Mouse (Mus musculus) CH12.LX (cell line): ENCODE data around the gene Nme3. TPM values are rescaled to one million over a fixed set of nuclear protein-coding genes. Genes with fewer than 3 reads are reported as not detected.

Experiments
- DNase-seq: peaks from one replicate; pipeline ENCODE4 v3.0.0-alpha.2; 2013; ENCODE audit errors: extremely low read depth
- H3K27ac ChIP-seq: 2 replicates; pipeline ENCODE4 v1.5.1; 2012; ENCODE audit warnings: low read depth, mild to moderate bottlenecking, control low read depth, moderate library complexity; ENCODE audit not compliant: insufficient read depth
- H3K27me3 ChIP-seq: replicated peaks from 2 replicates; pipeline ENCODE3; 2012; ENCODE audit warnings: inconsistent platforms
- H3K36me3 ChIP-seq, 2 experiments: replicated peaks in 1 of 2; 2 replicates each; pipeline versions ENCODE3 to v1.6.1; 2012; ENCODE audit warnings: inconsistent platforms in 1 of 2, low read length in 1 of 2, mild to moderate bottlenecking in 1 of 2, mixed read lengths in 1 of 2, moderate library complexity in 1 of 2; ENCODE audit not compliant: control insufficient read depth in 1 of 2, insufficient read depth in 1 of 2
- H3K4me1 ChIP-seq, 2 experiments: 2 replicates each; pipeline ENCODE4 v1.6.1; 2012; ENCODE audit warnings: inconsistent platforms in 1 of 2, moderate library complexity in 1 of 2; ENCODE audit not compliant: insufficient read depth in 2 of 2, control insufficient read depth in 1 of 2
- H3K4me2 ChIP-seq: 2 replicates; pipeline ENCODE4 v1.6.1; 2012; ENCODE audit warnings: low read depth, mild to moderate bottlenecking, control low read depth; ENCODE audit not compliant: poor library complexity, insufficient read depth, severe bottlenecking
- H3K4me3 ChIP-seq, 3 experiments: fragments of 150-350 bp in 1 of 3; sonication (generic) in 1 of 3; replicated peaks in 1 of 3; 2 replicates each; pipeline versions ENCODE3 to v1.5.1; 2011 to 2012; ENCODE audit warnings: low read depth in 2 of 3, low read length in 2 of 3, mild to moderate bottlenecking in 2 of 3, moderate library complexity in 2 of 3, control low read depth in 1 of 3, improper control_type of control experiment in 1 of 3, inconsistent platforms in 1 of 3, mixed read lengths in 1 of 3; ENCODE audit not compliant: poor library complexity in 1 of 3
- H3K79me2 ChIP-seq: replicated peaks from 2 replicates; pipeline ENCODE4 v1.6.1; 2012; ENCODE audit warnings: mild to moderate bottlenecking, moderate library complexity; ENCODE audit not compliant: control insufficient read depth, poor library complexity, insufficient read depth, severe bottlenecking; ENCODE audit errors: extremely low read depth
- H3K9ac ChIP-seq: 2 replicates; pipeline ENCODE4 v1.6.1; 2012; ENCODE audit warnings: low read depth, mild to moderate bottlenecking, control low read depth, moderate library complexity; ENCODE audit not compliant: insufficient read depth
- H3K9me3 ChIP-seq: replicated peaks from 2 replicates; pipeline ENCODE3; 2012; ENCODE audit warnings: low read length, inconsistent platforms, mixed read lengths
- BHLHE40 ChIP-seq: IDR thresholded peaks from 2 replicates; pipeline ENCODE4 v1.6.1; 2011; ENCODE audit warnings: mild to moderate bottlenecking, low read depth, low read length, improper control_type of control experiment
- CHD2 ChIP-seq: IDR thresholded peaks from 2 replicates; pipeline ENCODE4 v1.6.1; 2011; ENCODE audit warnings: low read length, improper control_type of control experiment
- CTCF ChIP-seq, 2 experiments: IDR thresholded peaks in 1 of 2; conservative IDR thresholded peaks in 1 of 2; 2 replicates each; pipeline ENCODE4 v1.5.1; 2011 to 2012; ENCODE audit warnings: low read depth in 2 of 2, low read length in 2 of 2, improper control_type of control experiment in 1 of 2, inconsistent platforms in 1 of 2, mild to moderate bottlenecking in 1 of 2, moderate library complexity in 1 of 2
- EP300 ChIP-seq: IDR thresholded peaks from 2 replicates; pipeline ENCODE4 v1.6.1; 2011; ENCODE audit warnings: low read length, improper control_type of control experiment
- GABPA ChIP-seq: IDR thresholded peaks from 2 replicates; pipeline ENCODE4 v1.6.1; 2012; ENCODE audit warnings: low read depth, low read length, improper control_type of control experiment, inconsistent platforms; ENCODE audit not compliant: insufficient replicate concordance
- JUN ChIP-seq: IDR thresholded peaks from 2 replicates; pipeline ENCODE4 v1.6.1; 2011; ENCODE audit warnings: low read depth, mild to moderate bottlenecking, low read length, improper control_type of control experiment, moderate library complexity; ENCODE audit not compliant: insufficient read depth
- MXI1 ChIP-seq: IDR thresholded peaks from 2 replicates; pipeline ENCODE4 v1.6.1; 2011; ENCODE audit warnings: mild to moderate bottlenecking, low read depth, low read length, improper control_type of control experiment
- NELFE ChIP-seq: IDR thresholded peaks from 2 replicates; pipeline ENCODE4 v1.6.1; 2011; ENCODE audit warnings: low read depth, low read length, improper control_type of control experiment
- NRF1 ChIP-seq: IDR thresholded peaks from 2 replicates; pipeline ENCODE4 v1.6.1; 2014; ENCODE audit warnings: low read depth, mild to moderate bottlenecking, inconsistent platforms, low read length, improper control_type of control experiment, moderate library complexity
- RAD21 ChIP-seq: IDR thresholded peaks from 2 replicates; pipeline ENCODE4 v1.6.1; 2011; ENCODE audit warnings: low read depth, mild to moderate bottlenecking, low read length, improper control_type of control experiment, moderate library complexity
- RCOR1 ChIP-seq: conservative IDR thresholded peaks from 2 replicates; pipeline ENCODE4 v1.6.1; 2012; ENCODE audit warnings: low read depth, mild to moderate bottlenecking, inconsistent platforms, low read length, improper control_type of control experiment
- TBP ChIP-seq: conservative IDR thresholded peaks from 2 replicates; pipeline ENCODE4 v1.6.1; 2011; ENCODE audit warnings: low read depth, low read length, improper control_type of control experiment
- TCF12 ChIP-seq: IDR thresholded peaks from 2 replicates; pipeline ENCODE4 v1.6.1; 2014; ENCODE audit warnings: low read depth, mild to moderate bottlenecking, inconsistent platforms, low read length, improper control_type of control experiment
- UBTF ChIP-seq: IDR thresholded peaks from 2 replicates; pipeline ENCODE4 v1.6.1; 2012; ENCODE audit warnings: low read depth, mild to moderate bottlenecking, inconsistent platforms, low read length, improper control_type of control experiment, moderate library complexity
- USF2 ChIP-seq: conservative IDR thresholded peaks from 2 replicates; pipeline ENCODE4 v1.6.1; 2011; ENCODE audit warnings: low read depth, low read length, improper control_type of control experiment
- ZMIZ1 ChIP-seq: IDR thresholded peaks from 2 replicates; pipeline ENCODE4 v1.6.1; 2012; ENCODE audit warnings: low read depth, mild to moderate bottlenecking, inconsistent platforms, low read length, improper control_type of control experiment
- ZNF384 ChIP-seq: IDR thresholded peaks from 2 replicates; pipeline ENCODE4 v1.6.1; 2012; ENCODE audit warnings: low read depth, low read length, improper control_type of control experiment, inconsistent platforms
- dilution Hi-C: fragments of 300-500 bp; cut with MboI; formaldehyde crosslinking; loops from 2 replicates; pipeline ENCODE4 v1.14.3; 2020; ENCODE audit warnings: low sequenced_read_pairs; ENCODE audit not compliant: extremely low pct_unique_long_range_greater_than_20kb, extremely low pct_ligation_motif_present
- in situ Hi-C: fragments of 300-500 bp; cut with MboI; formaldehyde crosslinking; loops from 3 replicates; pipeline ENCODE4 v1.14.3; 2019; ENCODE audit warnings: low sequenced_read_pairs, low pct_ligation_motif_present, low pct_unique_long_range_greater_than_20kb, mixed read lengths
- polyA plus RNA-seq: library from polyadenylated mRNA; unstranded; fragments of >175 nt; gene quantifications from 2 replicates; pipeline ENCODE4 v1.2.1, GENCODE M21; 2012; ENCODE audit warnings: low read depth; ENCODE audit not compliant: insufficient read length
- total RNA-seq, 2 experiments: library from RNA; depleted of rRNA; stranded (reverse); fragments of 300-350 nt in 1 of 2; fragments of >200 nt in 1 of 2; gene quantifications; 2 replicates each; pipeline ENCODE4 v1.2.3; 2012 to 2014

Nme3 gene
- total and polyA plus RNA-seq, 3 experiments: 11.4 to 16.7 (median 13.8) TPM

- Histone ChIP-seq H3K27ac (no peak overlapping the region), H3K79me2 (peaks cover 15% of the 10 kb centered on the region), H3K4me2 (no peak overlapping the region), H3K4me3 (no peak overlapping the region), H3K9me3 (no peaks in the 10 kb centered on the region), H3K9ac (no peak overlapping the region), H3K36me3 (peaks cover 56 to 72% of the 10 kb centered on the region in 2 experiments), H3K27me3 (no peaks in the 10 kb centered on the region), H3K4me1 (peaks cover 14 to 78% of the 10 kb centered on the region in 2 experiments)
- in situ Hi-C loops (no loop called here), dilution Hi-C loops (no loop called here)
- no peak for TF ChIP-seq GABPA
- no peak for TF ChIP-seq CTCF (conservative IDR thresholded peaks at IDR 0.05 in 1 of 2, IDR thresholded peaks at IDR 0.05 in 1 of 2; ENCODE audit: low read depth in 2 of 2, low read length in 2 of 2)
- no peak for TF ChIP-seq NELFE
- TF ChIP-seq UBTF: no peak
- no peak for TF ChIP-seq EP300
- DNase-seq: no peak
These were observed 3.0 kb upstream of the Nme3 start for GRCm38 (mm10) chr17:24893276-24893675.

GRCm38 (mm10) chr17:24894061-24894994, 2.0 kb upstream of the Nme3 start:
- H3K27me3 ChIP-seq: no peaks in the 10 kb centered on the region
- no peak for TF ChIP-seq ZMIZ1
- no peak for TF ChIP-seq JUN
- no peak for TF ChIP-seq GABPA
- TF ChIP-seq BHLHE40: no peak
- no peak for TF ChIP-seq MXI1
- TF ChIP-seq RAD21: no peak
- no peak for TF ChIP-seq CHD2
- no peak for TF ChIP-seq ZNF384
- no peak for TF ChIP-seq USF2
- no peak for TF ChIP-seq TCF12
- no peak for TF ChIP-seq TBP
- no peak for TF ChIP-seq NRF1
- TF ChIP-seq RCOR1: no peak
- dilution Hi-C loops (no loop called here), in situ Hi-C loops (no loop called here)
- peak overlapping the region; percentile 91 for H3K4me2 ChIP-seq
- H3K9me3 ChIP-seq: no peaks in the 10 kb centered on the region
- H3K79me2 ChIP-seq: peaks cover 15% of the 10 kb centered on the region
- H3K9ac ChIP-seq: peak overlapping the region; percentile 74
- H3K36me3 ChIP-seq: peaks cover 66 to 72% of the 10 kb centered on the region in 2 experiments
- H3K4me3 ChIP-seq: peak overlapping the region; percentile 83 to 94 (median 92)
- DNase-seq: no peak
- peak overlapping the region; percentile 62 for H3K27ac ChIP-seq
- H3K4me1 ChIP-seq: peaks cover 17 to 75% of the 10 kb centered on the region in 2 experiments
